Mouse (Mus musculus): Measurements from ENCODE around the gene Wdr24. TPM values are rescaled to one million over a fixed set of nuclear protein-coding genes. Genes with fewer than 3 reads are reported as not detected.

Wdr24 gene
- total RNA-seq (2017) = 10.2 and 21.0 TPM in 2 replicates

- peak; percentile 85 for ATAC-seq (replicated peaks; ENCODE audit: low read depth, poor library complexity, severe bottlenecking)
Measured at GRCm38 (mm10) chr17:25823452-25823851, at the start of gene Wdr24. Wdr24 (plus strand) TSS chr17:25823627.

- no peak for ATAC-seq (replicated peaks; ENCODE audit: low read depth, poor library complexity, severe bottlenecking)
Measured at GRCm38 (mm10) chr17:25775318-25776062, 47.9 kb upstream of the Wdr24 start.

- ATAC-seq (replicated peaks; ENCODE audit: low read depth, poor library complexity, severe bottlenecking) = no peak
Measured at GRCm38 (mm10) chr17:25777948-25778347, 45.5 kb upstream of the Wdr24 start.

- ATAC-seq (replicated peaks; ENCODE audit: low read depth, poor library complexity, severe bottlenecking) = no peak
Measured at GRCm38 (mm10) chr17:25781339-25781738, 42.1 kb upstream of the Wdr24 start.

- no peak for ATAC-seq (replicated peaks; ENCODE audit: low read depth, poor library complexity, severe bottlenecking)
Measured at GRCm38 (mm10) chr17:25783086-25783485, 40.3 kb upstream of the Wdr24 start.

- no peak for ATAC-seq (replicated peaks; ENCODE audit: low read depth, poor library complexity, severe bottlenecking)
Measured at GRCm38 (mm10) chr17:25783861-25784574, 39.4 kb upstream of the Wdr24 start.

- ATAC-seq (replicated peaks; ENCODE audit: low read depth, poor library complexity, severe bottlenecking) = peak; percentile 91
Measured at GRCm38 (mm10) chr17:25785281-25785745, 38.1 kb upstream of the Wdr24 start, which contains the start of gene Haghl. Haghl (minus strand) TSS chr17:25785673.

GRCm38 (mm10) chr17:25786280-25786679, 37.1 kb upstream of the Wdr24 start, which contains the start of gene Ccdc78:
Ccdc78 (plus strand) TSS chr17:25786580.
- no peak for ATAC-seq (replicated peaks; ENCODE audit: low read depth, poor library complexity, severe bottlenecking)

GRCm38 (mm10) chr17:25786781-25787504, 36.5 kb upstream of the Wdr24 start:
- ATAC-seq (replicated peaks; ENCODE audit: low read depth, poor library complexity, severe bottlenecking) = no peak

- no peak for ATAC-seq (replicated peaks; ENCODE audit: low read depth, poor library complexity, severe bottlenecking)
Measured at GRCm38 (mm10) chr17:25791320-25791842, 32.0 kb upstream of the Wdr24 start.

GRCm38 (mm10) chr17:25791843-25792527, 31.4 kb upstream of the Wdr24 start:
- peak; percentile 69 for ATAC-seq (replicated peaks; ENCODE audit: low read depth, poor library complexity, severe bottlenecking)

GRCm38 (mm10) chr17:25792615-25793014, 30.8 kb upstream of the Wdr24 start, which contains the start of gene Fam173a:
Fam173a (minus strand) TSS chr17:25792901.
- peak; percentile 62 for ATAC-seq (replicated peaks; ENCODE audit: low read depth, poor library complexity, severe bottlenecking)

GRCm38 (mm10) chr17:25794197-25794596, 29.2 kb upstream of the Wdr24 start:
- no peak for ATAC-seq (replicated peaks; ENCODE audit: low read depth, poor library complexity, severe bottlenecking)

GRCm38 (mm10) chr17:25794998-25795397, 28.4 kb upstream of the Wdr24 start:
- ATAC-seq (replicated peaks; ENCODE audit: low read depth, poor library complexity, severe bottlenecking) = no peak

- ATAC-seq (replicated peaks; ENCODE audit: low read depth, poor library complexity, severe bottlenecking) = no peak
Measured at GRCm38 (mm10) chr17:25795609-25796092, 27.8 kb upstream of the Wdr24 start, which contains the start of gene AC134908.4. AC134908.4 (minus strand) TSS chr17:25795659.

- ATAC-seq (replicated peaks; ENCODE audit: low read depth, poor library complexity, severe bottlenecking) = no peak
Measured at GRCm38 (mm10) chr17:25796211-25796771, 27.1 kb upstream of the Wdr24 start.

GRCm38 (mm10) chr17:25796951-25797369, 26.5 kb upstream of the Wdr24 start, which contains the start of gene Metrn:
Metrn (minus strand) TSS chr17:25797136.
- ATAC-seq (replicated peaks; ENCODE audit: low read depth, poor library complexity, severe bottlenecking) = peak; percentile 62

- ATAC-seq (replicated peaks; ENCODE audit: low read depth, poor library complexity, severe bottlenecking) = peak; percentile 80
Measured at GRCm38 (mm10) chr17:25801029-25801428, 22.4 kb upstream of the Wdr24 start.

Data from common myeloid progenitor, adult 5-6 weeks (primary cell).